Mouse (Mus musculus) neural tube, embryonic 10.5 days (tissue): ENCODE data around the gene Erc2.

ENCODE experiments used
- DNase-seq: peaks from one replicate; pipeline ENCODE4 v3.0.0-alpha.2; 2017; ENCODE audit warnings: low spot score; ENCODE audit errors: extremely low spot score

Erc2 gene

DNA sequence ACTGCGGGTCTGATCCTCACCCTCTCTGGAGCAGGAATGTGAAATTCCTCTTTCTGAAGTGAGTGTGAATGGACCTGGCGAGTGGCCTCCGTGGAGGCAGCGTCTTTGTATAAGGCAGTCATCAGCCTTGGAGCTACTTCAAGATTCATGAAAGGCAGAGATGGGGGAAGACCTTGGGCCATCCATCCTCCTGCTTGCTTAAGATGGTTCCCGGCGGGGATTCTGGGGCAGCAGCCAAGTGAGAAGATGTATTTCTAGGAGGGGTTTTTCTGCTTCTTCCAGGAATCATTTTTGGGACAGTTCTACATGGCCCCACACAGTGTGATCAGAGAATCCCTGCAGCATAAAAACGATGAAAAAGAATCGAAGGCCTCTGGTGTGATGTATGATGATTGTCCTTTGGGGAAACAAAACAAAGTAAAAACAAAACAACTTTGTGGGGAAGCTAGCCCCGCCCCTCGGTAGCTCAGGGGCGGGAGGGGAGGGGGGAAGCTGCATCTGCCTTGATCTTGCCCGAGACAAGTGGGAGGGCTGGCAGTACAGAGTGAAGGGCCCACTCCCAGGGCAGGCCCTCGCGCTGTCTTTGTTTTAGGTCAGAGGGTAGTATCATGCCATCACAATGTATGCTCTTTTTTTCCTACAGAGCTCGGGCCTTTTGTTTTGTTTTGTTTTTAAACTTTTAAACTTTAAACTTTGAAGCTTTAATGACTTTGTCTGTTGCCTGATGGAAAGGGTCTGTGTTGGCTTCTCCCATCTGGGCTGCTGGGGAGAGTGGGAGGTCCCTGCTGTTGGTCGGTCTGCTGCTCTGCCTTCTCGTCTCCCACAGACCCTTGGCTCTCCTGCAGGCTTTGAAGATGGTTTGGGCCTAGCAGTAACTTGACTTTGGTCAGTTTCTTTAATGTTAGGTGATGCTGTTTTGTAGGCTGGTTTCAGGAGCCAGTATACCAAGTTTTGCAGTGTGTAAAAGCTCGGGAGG lies 435.9 kb downstream of the Erc2 start:
- peak; percentile 37 for DNase-seq

GRCm38 (mm10) chr14:28060891-28061290 lies 438.7 kb downstream of the Erc2 start:
- no peak for DNase-seq

DNA sequence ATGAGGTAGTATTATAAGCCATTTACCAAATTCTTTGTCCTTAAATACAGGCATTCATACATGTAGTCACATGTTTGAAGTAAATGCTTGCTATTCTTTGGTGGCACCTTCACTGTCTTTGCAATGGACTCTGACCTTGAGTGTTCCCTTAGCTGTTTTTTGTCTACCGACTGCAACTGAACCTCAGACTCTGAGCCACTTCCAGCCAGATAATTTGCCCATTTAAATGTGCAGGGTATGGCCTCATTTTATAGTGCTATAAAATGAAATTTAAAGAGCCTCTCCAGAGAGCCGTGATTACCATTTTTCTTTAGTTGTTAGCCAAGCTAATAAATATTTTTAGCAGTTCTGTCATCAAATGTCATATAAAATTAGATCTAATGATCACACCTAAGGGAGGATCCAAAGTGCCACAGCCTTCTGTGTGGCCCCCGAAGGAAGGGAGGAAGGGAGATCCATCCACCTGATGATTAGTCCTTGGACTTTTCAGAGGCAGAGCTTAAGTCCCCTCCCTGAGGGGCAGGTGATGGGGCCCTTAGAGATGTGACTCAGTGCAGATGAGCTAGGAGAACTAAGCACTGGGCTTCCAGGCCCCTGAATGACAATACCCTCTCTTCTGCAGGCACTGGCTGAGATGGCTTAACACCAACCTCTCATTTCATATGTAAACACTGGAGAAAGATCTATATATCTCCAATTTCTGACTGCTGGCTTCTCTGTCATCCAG lies 439.6 kb downstream of the Erc2 start:
- DNase-seq, result no peak

DNA sequence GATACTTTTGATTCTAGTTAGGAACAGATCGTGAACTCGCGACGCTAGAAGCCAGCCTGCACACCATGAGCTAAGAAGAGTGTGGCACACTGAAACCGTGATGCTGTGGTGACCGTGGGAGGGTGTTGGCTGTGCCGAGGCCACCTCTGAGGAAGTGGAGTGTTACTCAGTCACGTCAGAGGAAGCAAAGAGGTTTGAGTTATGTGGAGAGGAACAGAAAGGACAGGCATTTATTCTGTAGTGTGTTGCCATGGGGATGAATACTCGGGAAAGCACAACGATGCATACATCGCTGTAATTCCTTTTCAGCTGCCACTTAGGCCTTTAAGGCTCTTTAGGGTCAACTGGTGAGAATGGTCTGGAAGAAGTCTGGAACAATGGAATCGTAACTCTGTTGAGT lies 445.8 kb downstream of the Erc2 start:
- DNase-seq, result peak; percentile 22

DNA sequence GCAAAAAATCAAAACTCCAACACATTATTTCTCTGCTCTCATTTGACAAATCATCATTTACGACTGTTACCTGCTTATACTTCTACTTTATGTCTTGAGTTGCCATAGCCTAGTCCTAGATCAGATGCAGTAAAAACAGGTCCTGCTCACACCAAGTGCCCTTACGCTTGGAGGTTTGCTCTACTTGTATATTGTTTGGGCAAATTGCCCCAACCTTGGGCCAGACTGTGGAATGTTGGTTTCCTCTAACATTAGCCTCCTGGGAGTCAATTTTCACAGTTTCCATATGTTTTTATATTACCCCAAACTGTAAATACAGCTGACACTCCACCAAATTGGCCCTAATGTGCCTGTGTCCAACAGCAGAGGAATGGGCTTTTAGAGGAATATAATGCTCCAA lies 447.6 kb downstream of the Erc2 start:
- DNase-seq, result no peak

GRCm38 (mm10) chr14:28072561-28072960 lies 450.3 kb downstream of the Erc2 start:
- DNase-seq, result no peak

DNA sequence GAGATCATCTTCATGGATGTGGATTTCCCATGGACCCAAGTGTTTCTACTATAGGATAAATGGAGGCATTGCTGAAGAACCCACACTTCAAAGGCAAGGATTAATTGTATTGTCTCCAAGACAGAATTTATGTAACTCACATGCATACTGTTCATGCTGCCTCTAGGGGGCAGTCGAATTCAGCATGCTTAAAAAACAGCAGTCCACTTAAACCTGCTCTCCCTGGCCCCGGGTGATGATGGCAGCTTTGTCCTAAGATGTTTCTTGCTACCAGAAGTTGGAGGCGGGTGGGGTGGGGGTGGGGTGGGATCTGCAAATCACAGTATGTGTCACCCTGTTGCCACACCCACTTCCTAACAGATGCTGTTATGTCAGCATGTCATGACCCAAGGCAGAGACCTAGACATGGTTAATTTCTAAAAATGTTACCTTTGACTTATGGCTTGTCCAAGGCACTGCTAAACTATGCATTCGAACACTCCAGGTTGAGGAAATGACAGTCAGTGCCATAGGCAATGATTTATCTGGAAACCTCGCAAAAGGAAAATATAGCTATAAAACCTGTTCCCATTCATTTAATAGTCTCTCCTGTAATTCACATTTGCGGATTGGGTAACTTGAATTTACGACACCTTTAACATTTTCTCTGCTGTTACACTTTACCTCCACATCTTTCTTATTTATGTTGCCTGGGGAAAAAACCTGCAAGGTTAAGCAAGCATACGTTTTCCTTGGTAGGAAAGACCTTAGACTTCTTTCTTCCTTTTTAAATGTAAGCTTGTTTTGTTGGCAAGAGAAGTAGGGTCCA lies 467.6 kb downstream of the Erc2 start:
- DNase-seq, result peak; percentile 56

DNA sequence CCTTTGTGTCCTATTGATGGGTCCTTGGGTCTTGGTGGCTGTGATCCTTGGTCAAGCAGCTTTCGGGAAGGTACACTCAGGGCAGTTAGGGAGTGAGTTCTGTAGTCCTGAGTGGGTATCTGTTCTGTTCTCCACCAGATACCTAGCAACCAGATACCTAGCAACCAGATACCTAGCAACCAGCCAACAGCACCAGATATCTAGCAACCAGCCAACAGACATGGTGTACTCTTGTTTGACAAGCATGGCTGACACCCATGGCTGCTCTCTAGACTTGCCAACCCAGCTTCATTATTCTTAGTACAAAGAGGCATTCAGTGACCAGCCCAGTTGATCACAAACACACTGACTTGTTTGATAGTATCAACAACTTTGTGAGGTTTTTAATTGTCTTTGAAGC lies 469.1 kb downstream of the Erc2 start:
- no peak for DNase-seq

DNA sequence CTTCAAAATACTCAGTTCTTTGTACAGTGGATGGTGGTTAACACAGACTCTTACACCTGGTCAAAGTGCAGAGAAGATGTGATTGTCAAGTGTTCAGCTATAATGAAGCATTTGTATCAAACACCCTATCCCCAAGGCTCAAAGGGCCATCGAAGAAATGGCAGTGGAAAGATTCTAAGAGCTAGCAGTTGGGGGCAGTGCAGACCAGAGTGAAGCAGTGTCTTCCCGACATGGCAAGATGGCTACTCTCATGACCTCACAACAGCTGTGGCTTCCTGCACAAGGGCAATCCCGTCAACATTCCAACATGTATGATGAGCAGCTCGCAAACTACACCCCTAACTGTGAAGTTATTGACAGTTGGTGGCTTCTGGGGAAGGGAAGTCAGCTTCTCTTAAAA lies 471.0 kb downstream of the Erc2 start:
- no peak for DNase-seq

DNA sequence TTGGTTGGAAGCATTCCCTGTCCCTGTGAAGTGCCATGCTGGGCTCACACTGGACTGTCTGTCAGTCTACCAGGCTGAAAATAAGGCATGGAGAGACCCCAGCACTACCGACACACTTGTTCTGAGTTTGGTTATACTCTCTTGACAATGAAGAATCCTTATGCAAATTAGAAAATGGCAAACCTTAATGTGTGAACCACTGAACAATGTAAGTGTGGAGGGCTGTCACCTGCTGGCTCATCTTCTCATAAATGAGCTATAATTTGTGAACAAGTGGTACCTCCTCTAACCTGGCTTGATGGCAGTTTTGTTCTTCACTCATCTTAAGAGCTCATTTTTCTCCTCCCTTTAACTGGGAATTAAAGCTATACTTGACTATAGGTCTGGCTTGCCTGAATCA lies 471.7 kb downstream of the Erc2 start:
- DNase-seq, result no peak

- no peak for DNase-seq
These were observed 476.9 kb downstream of the Erc2 start for GRCm38 (mm10) chr14:28099084-28099483.

- no peak for DNase-seq
These were observed 490.9 kb downstream of the Erc2 start for GRCm38 (mm10) chr14:28113121-28113520.

- DNase-seq, result no peak
These were observed 498.6 kb downstream of the Erc2 start for GRCm38 (mm10) chr14:28120851-28121250.

GRCm38 (mm10) chr14:28126842-28127241 lies 504.6 kb downstream of the Erc2 start:
- no peak for DNase-seq

- DNase-seq, result no peak
These were observed 506.8 kb downstream of the Erc2 start for GRCm38 (mm10) chr14:28128999-28129398.

DNA sequence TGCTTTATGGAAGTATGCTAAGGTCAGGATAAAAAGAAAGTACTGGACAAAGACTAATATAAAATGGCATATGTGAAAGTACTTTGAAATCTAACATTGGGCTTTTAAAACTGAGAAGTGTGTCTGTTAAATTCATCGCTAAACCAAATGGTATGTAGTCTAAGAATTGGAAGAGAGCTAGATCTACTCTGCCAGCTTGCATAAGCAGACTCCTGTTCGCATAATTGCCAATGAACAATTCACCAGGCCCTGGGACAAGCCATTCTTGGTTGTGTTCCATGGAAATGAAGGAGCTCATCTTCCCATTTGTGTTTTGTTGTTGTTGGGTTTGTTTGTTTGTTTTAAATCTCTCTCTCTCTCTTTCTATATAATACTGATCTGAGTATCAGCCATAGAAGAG lies 521.8 kb downstream of the Erc2 start:
- DNase-seq, result no peak

GRCm38 (mm10) chr14:28147201-28147600 lies 525.0 kb downstream of the Erc2 start:
- DNase-seq, result no peak

GRCm38 (mm10) chr14:28150942-28151341 lies 528.7 kb downstream of the Erc2 start:
- no peak for DNase-seq

DNA sequence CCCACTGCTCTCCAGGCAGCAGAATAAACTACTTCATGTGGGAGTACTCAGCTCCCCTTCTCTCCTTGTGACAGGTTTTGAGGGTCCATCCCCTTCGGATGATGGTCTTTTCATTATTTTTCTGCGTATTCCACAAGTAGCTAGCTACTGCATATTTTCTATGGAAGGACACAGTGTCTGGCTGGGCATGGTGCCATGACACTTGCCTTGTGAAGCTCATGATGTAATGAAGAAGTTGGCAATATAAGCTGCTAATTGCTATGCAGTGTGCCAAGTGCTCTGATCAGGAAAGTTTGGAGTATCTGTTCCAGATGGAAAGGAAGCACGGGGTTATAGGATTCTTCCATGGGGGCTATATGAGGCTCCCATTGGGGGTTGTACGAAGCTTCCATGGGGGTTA lies 533.5 kb downstream of the Erc2 start:
- no peak for DNase-seq

DNA sequence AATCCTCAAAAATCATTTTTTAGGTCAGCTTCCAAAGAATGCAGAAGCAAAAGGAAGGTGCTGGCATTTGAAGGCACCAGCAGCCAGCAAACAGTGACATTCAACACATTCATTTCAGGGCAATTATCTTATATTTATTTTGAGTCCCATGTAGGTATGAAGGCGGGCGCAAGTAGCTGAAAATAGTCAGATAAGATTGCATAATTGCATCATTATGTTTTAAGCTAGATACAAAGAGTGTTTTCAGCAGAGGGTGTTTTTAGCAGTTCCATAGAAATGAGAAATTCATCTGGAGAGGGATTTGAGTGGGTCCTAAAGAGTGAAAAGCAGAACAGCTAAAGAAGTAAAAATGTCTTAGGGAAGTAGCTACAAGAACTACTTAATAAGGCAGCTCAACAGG lies 538.6 kb downstream of the Erc2 start:
- no peak for DNase-seq

DNA sequence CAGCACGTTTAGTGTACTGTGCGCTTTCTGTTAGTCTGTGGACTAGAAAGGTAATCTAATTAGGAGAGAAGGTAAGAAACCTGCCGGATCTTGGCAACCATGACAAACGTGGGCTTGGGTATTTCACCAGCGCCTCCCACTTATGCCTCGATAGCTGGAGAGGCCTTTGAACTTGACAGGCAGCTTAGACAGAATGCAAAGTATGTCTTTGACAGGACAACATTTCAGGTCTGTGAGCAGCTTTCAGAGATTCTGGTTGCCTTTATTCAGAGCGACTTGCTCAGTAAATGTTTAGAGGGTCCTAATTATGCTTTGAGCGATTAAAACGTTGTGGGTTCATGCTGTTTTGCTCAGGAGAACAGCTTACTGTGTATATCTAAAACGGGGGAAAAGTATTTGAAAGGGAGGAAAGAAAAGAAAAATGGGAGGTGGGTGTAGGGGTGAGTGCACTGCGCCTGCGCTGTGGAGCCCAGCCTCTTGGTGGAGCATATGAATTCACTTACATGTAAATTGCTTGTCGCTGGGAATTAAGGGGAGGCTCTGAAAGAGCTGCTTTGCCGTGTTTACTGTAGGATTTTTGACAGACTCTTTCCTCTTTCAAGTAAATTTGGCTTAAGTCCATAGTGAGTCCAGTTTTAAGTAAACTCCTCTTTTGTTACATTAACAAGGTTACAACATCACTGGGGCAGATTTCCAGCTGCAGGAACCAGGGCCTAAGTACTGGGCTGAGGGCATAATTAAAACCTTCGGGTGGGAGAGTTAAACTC lies 542.6 kb downstream of the Erc2 start:
- DNase-seq, result no peak
